13 mouse cellular contexts compared by ENCODE assay signal in the genomic region with DNA sequence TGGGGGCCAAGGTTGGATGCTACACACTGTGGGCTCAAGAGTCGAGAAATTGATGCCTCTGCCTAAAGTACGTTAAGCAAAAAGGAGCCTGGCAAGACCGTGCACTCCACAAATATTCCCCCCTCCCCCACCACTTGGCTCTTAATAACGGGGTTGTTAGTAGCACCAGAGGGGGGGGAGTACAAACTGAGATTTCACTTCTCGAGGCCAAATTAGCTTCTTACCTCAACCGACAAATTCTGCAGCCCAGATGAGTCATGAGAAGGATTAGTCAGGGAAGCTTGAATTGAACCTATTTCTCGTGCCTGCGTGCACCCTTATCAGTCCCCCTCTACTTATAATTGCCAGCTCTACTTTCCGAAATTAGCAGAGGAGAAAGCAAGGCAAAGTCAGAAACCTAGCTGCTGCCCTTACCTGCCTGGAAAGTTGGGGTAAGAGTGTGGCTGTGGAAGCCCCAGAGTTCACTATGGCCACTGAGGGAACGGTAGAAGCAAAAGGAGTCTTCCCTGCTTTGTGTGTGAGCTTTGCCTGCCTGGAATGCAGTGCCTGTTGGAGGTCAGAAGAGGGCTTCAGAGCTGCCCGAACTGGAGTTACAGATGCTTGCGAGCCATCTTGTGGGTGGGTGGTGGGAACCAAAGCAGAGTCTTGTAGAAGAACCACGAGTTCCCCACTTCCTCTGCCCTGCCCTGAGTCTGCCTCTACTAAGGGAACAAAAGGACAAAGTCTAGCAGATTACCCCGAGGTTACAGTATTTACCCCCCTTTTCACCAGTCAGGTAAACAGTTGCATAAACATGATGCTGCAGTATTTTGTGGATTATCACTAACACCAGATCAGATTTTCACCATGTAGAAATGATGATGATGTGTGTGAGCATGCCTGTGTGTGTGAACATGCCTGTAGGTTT.
DNase-seq lines count a peak whose midpoint lies in the region; ATAC-seq lines count a peak whose summit lies in the region.
"Had no signal": no experiment of that assay in that cellular context is flagged by ENCODE, and none has a peak within 500 bp of the region (broad histone marks: within the 10 kb centered on the region; RNA-seq: fewer than 3 reads in every experiment).

No protein-coding gene starts in this region.

- H3K4me3 ChIP-seq in intestine, embryonic 14.5 days (ENCODE audit: low read depth, low read length) = no peak overlapping the region
- H3K4me3 ChIP-seq in intestine, embryonic 15.5 days (replicated peaks) = no peak overlapping the region
- H3K4me3 ChIP-seq in heart, embryonic 14.5 days (ENCODE audit: control insufficient read depth in 1 of 2, insufficient read depth in 1 of 2, low read depth in 1 of 2, low read length in 2 of 2) = peak overlapping the region in 1 of 2 experiments; percentile 16; a peak in 1 of 4 replicates
- no peak overlapping the region for H3K4me3 ChIP-seq in forebrain, embryonic 14.5 days (ENCODE audit: low read depth, low read length)
- no peak overlapping the region for H3K4me3 ChIP-seq in hindbrain, embryonic 14.5 days (replicated peaks; ENCODE audit: low read length)
- H3K4me3 ChIP-seq: erythroblast, embryonic 14.5 days; liver, embryonic 15.5 days had no signal

- no peak overlapping the region for H3K9ac ChIP-seq in intestine, embryonic 14.5 days (ENCODE audit: low read length)
- H3K9ac ChIP-seq in intestine, embryonic 15.5 days = no peak overlapping the region
- peak overlapping the region; percentile 57; the same call in 1 of the 2 replicates for H3K9ac ChIP-seq in heart, embryonic 14.5 days (ENCODE audit: low read length)
- no peak overlapping the region for H3K9ac ChIP-seq in forebrain, embryonic 14.5 days (ENCODE audit: low read length)
- no peak overlapping the region for H3K9ac ChIP-seq in hindbrain, embryonic 14.5 days
- H3K9ac ChIP-seq: liver, embryonic 15.5 days had no signal

- 52% methylated on average over 14 of the region's 14 CpGs for WGBS in intestine, embryonic 14.5 days
- WGBS in intestine, embryonic 15.5 days = 49% methylated on average over 14 of the region's 14 CpGs
- WGBS in heart, embryonic 14.5 days = 29% methylated on average over 14 of the region's 14 CpGs
- WGBS in forebrain, embryonic 14.5 days = 47% methylated on average over 14 of the region's 14 CpGs
- 73% methylated on average over 14 of the region's 14 CpGs for WGBS in hindbrain, embryonic 14.5 days

- no peak for DNase-seq in intestine, embryonic 14.5 days (ENCODE audit: low spot score)
- peak; percentile 15 for DNase-seq in right cerebral cortex, adult 18-20 months
- no peak for DNase-seq in right cerebral cortex, postnatal 10 days (ENCODE audit: low spot score in 2 of 2)
- DNase-seq in forebrain, embryonic 14.5 days (ENCODE audit: low spot score) = no peak
- no peak for DNase-seq in gastrocnemius, postnatal 10 days
- no peak for DNase-seq in hindbrain, embryonic 14.5 days (ENCODE audit: low spot score)
- DNase-seq: gastrocnemius, postnatal 14 days had no signal

- H3K4me2 ChIP-seq in intestine, embryonic 14.5 days (ENCODE audit: low read length) = no peak overlapping the region
- no peak overlapping the region for H3K4me2 ChIP-seq in intestine, embryonic 15.5 days (replicated peaks)
- peak overlapping the region; percentile 56 for H3K4me2 ChIP-seq in heart, embryonic 14.5 days (ENCODE audit: low read length)
- no peak overlapping the region for H3K4me2 ChIP-seq in forebrain, embryonic 14.5 days (ENCODE audit: low read length)
- no peak overlapping the region for H3K4me2 ChIP-seq in hindbrain, embryonic 14.5 days (replicated peaks)
- H3K4me2 ChIP-seq: liver, embryonic 15.5 days had no signal

- no peaks in the 10 kb centered on the region for H3K9me3 ChIP-seq in intestine, embryonic 14.5 days (ENCODE audit: control insufficient read depth, low read length)
- no peaks in the 10 kb centered on the region for H3K9me3 ChIP-seq in intestine, embryonic 15.5 days
- no peaks in the 10 kb centered on the region for H3K9me3 ChIP-seq in heart, embryonic 14.5 days (ENCODE audit: control insufficient read depth, low read length)
- H3K9me3 ChIP-seq in forebrain, embryonic 14.5 days (replicated peaks; ENCODE audit: control insufficient read depth, low read length) = no peaks in the 10 kb centered on the region
- no peaks in the 10 kb centered on the region for H3K9me3 ChIP-seq in hindbrain, embryonic 14.5 days (ENCODE audit: control insufficient read depth, low read length)
- H3K9me3 ChIP-seq: liver, embryonic 15.5 days had no signal

- 0 out of 2 replicates have a peak, but pooled peaks cover 7% of the 10 kb centered on the region for H3K4me1 ChIP-seq in intestine, embryonic 14.5 days (replicated peaks; ENCODE audit: control insufficient read depth, insufficient read depth, low read length)
- H3K4me1 ChIP-seq in intestine, embryonic 15.5 days (replicated peaks) = no peaks in the 10 kb centered on the region
- H3K4me1 ChIP-seq in heart, embryonic 14.5 days (ENCODE audit: control insufficient read depth in 2 of 2, insufficient read depth in 2 of 2, low read length in 2 of 2) = peaks cover 13 to 20% of the 10 kb centered on the region in 2 experiments
- H3K4me1 ChIP-seq in forebrain, embryonic 14.5 days (ENCODE audit: control insufficient read depth, insufficient read depth, low read length) = peaks cover 9% of the 10 kb centered on the region; the same call in 1 of the 2 replicates
- H3K4me1 ChIP-seq in hindbrain, embryonic 14.5 days (replicated peaks; ENCODE audit: control insufficient read depth, insufficient read depth, low read length) = no peaks in the 10 kb centered on the region
- H3K4me1 ChIP-seq: liver, embryonic 15.5 days had no signal

- no peaks in the 10 kb centered on the region for H3K27me3 ChIP-seq in intestine, embryonic 14.5 days (replicated peaks; ENCODE audit: control insufficient read depth, insufficient read depth, low read length)
- H3K27me3 ChIP-seq in intestine, embryonic 15.5 days (replicated peaks) = no peaks in the 10 kb centered on the region
- no peaks in the 10 kb centered on the region for H3K27me3 ChIP-seq in heart, embryonic 14.5 days (ENCODE audit: control insufficient read depth, insufficient read depth, low read length)
- H3K27me3 ChIP-seq in forebrain, embryonic 14.5 days (replicated peaks; ENCODE audit: control insufficient read depth, insufficient read depth, low read length) = no peaks in the 10 kb centered on the region
- H3K27me3 ChIP-seq in hindbrain, embryonic 14.5 days (ENCODE audit: control insufficient read depth, insufficient read depth, low read length) = no peaks in the 10 kb centered on the region
- H3K27me3 ChIP-seq: liver, embryonic 15.5 days had no signal

- ATAC-seq in intestine, embryonic 14.5 days (replicated peaks; ENCODE audit: low FRiP score, low TSS enrichment, low read depth) = 0 out of 2 replicates have a peak, but pooled peaks have one; percentile 15
- no peak for ATAC-seq in intestine, embryonic 15.5 days
- ATAC-seq in heart, embryonic 14.5 days (ENCODE audit: insufficient number of reproducible peaks, insufficient read depth, low FRiP score, low read depth) = no peak
- ATAC-seq in forebrain, embryonic 14.5 days = no peak
- no peak for ATAC-seq in hindbrain, embryonic 14.5 days (ENCODE audit: low FRiP score)
- ATAC-seq: CD4-positive, CD25-positive, alpha-beta regulatory T cell, adult 4 months; inflammation-experienced regulatory T-cells, adult 6 months had no signal

- no peaks in the 10 kb centered on the region for H3K36me3 ChIP-seq in intestine, embryonic 14.5 days (ENCODE audit: control insufficient read depth, insufficient read depth, low read length)
- H3K36me3 ChIP-seq in intestine, embryonic 15.5 days = no peaks in the 10 kb centered on the region
- peaks cover 12% of the 10 kb centered on the region for H3K36me3 ChIP-seq in heart, embryonic 14.5 days (ENCODE audit: control insufficient read depth, insufficient read depth, low read length)
- H3K36me3 ChIP-seq in forebrain, embryonic 14.5 days (ENCODE audit: control insufficient read depth, insufficient read depth, low read length) = no peaks in the 10 kb centered on the region
- no peaks in the 10 kb centered on the region for H3K36me3 ChIP-seq in hindbrain, embryonic 14.5 days (replicated peaks; ENCODE audit: control insufficient read depth, insufficient read depth)
- H3K36me3 ChIP-seq: liver, embryonic 15.5 days had no signal

- no peak overlapping the region for H3K27ac ChIP-seq in intestine, embryonic 14.5 days (ENCODE audit: low read depth)
- no peak overlapping the region for H3K27ac ChIP-seq in intestine, embryonic 15.5 days
- H3K27ac ChIP-seq in heart, embryonic 14.5 days (replicated peaks in 1 of 2; ENCODE audit: control insufficient read depth in 1 of 2, insufficient read depth in 1 of 2, low read depth in 2 of 2, low read length in 2 of 2) = peak overlapping the region; percentile 72 to 80
- no peak overlapping the region for H3K27ac ChIP-seq in forebrain, embryonic 14.5 days (ENCODE audit: low read depth, low read length)
- H3K27ac ChIP-seq in hindbrain, embryonic 14.5 days = no peak overlapping the region
- H3K27ac ChIP-seq: liver, embryonic 15.5 days had no signal

Comparison
In these comparisons a context has a peak if more than half of its experiments do, and no peak if none do; other contexts are left out.
1. H3K27ac ChIP-seq: peak in heart, embryonic 14.5 days (2 of 2); none in intestine, embryonic 14.5 days (single experiment), intestine, embryonic 15.5 days (single experiment), forebrain, embryonic 14.5 days (single experiment) and hindbrain, embryonic 14.5 days (single experiment).